Mouse (Mus musculus): ENCODE measurements at regions not wholly inside any gene's neighbourhood (a gene's known extent, or its start where the extent isn't known, plus 50 kb on each side); places are given as distances from the start of the nearest gene placed in this dataset.

GRCm38 (mm10) chr4:47902749-47903148 lies 142.2 kb upstream of the Nr4a3 start:
- peaks cover 4% of the 10 kb centered on the region; the same call in 1 of the 2 replicates for H3K9me3 ChIP-seq (ENCODE audit: low read length)
- no peaks in the 10 kb centered on the region for H3K36me3 ChIP-seq (ENCODE audit: insufficient read depth, low read length)
- H3K27ac ChIP-seq (ENCODE audit: low read length): no peak overlapping the region
- no peak overlapping the region for H3K4me2 ChIP-seq (replicated peaks; ENCODE audit: low read depth, low read length)
- H3K27me3 ChIP-seq (ENCODE audit: insufficient read depth, low read length): no peaks in the 10 kb centered on the region
- H3K9ac ChIP-seq (replicated peaks; ENCODE audit: low read length): no peak overlapping the region
- 90% methylated on average over 12 of the region's 12 CpGs for WGBS
- ATAC-seq (ENCODE audit: low FRiP score, low TSS enrichment): no peak
- no peaks in the 10 kb centered on the region for H3K4me1 ChIP-seq (ENCODE audit: insufficient read depth, low read length)
- H3K4me3 ChIP-seq (ENCODE audit: low read length): no peak overlapping the region

GRCm38 (mm10) chr4:47912259-47912658 lies 132.7 kb upstream of the Nr4a3 start:
- WGBS: 74% methylated on average over 1 of the region's 1 CpGs
- no peak overlapping the region for H3K27ac ChIP-seq (ENCODE audit: low read length)
- H3K36me3 ChIP-seq (ENCODE audit: insufficient read depth, low read length): no peaks in the 10 kb centered on the region
- no peaks in the 10 kb centered on the region for H3K27me3 ChIP-seq (ENCODE audit: insufficient read depth, low read length)
- no peaks in the 10 kb centered on the region for H3K4me1 ChIP-seq (ENCODE audit: insufficient read depth, low read length)
- H3K9ac ChIP-seq (replicated peaks; ENCODE audit: low read length): no peak overlapping the region
- no peak for ATAC-seq (ENCODE audit: low FRiP score, low TSS enrichment)
- H3K9me3 ChIP-seq (ENCODE audit: low read length): peaks cover 6% of the 10 kb centered on the region
- H3K4me3 ChIP-seq (ENCODE audit: low read length): no peak overlapping the region
- H3K4me2 ChIP-seq (replicated peaks; ENCODE audit: low read depth, low read length): no peak overlapping the region

GRCm38 (mm10) chr4:47919576-47919975 lies 125.4 kb upstream of the Nr4a3 start:
- 71% methylated on average over 7 of the region's 7 CpGs for WGBS
- ATAC-seq (ENCODE audit: low FRiP score, low TSS enrichment): no peak
- Histone ChIP-seq H3K4me2 (replicated peaks; ENCODE audit: low read depth, low read length) (no peak overlapping the region), H3K9ac (replicated peaks; ENCODE audit: low read length) (no peak overlapping the region), H3K4me1 (ENCODE audit: insufficient read depth, low read length) (no peaks in the 10 kb centered on the region), H3K27ac (ENCODE audit: low read length) (no peak overlapping the region), H3K36me3 (ENCODE audit: insufficient read depth, low read length) (no peaks in the 10 kb centered on the region), H3K4me3 (ENCODE audit: low read length) (no peak overlapping the region), H3K27me3 (ENCODE audit: insufficient read depth, low read length) (no peaks in the 10 kb centered on the region), H3K9me3 (ENCODE audit: low read length) (no peaks in the 10 kb centered on the region)

GRCm38 (mm10) chr4:47931464-47931863 lies 113.5 kb upstream of the Nr4a3 start:
- H3K4me1 ChIP-seq (ENCODE audit: insufficient read depth, low read length): no peaks in the 10 kb centered on the region
- H3K4me2 ChIP-seq (replicated peaks; ENCODE audit: low read depth, low read length): no peak overlapping the region
- no peaks in the 10 kb centered on the region; the same call in 1 of the 2 replicates for H3K9me3 ChIP-seq (ENCODE audit: low read length)
- 83% methylated on average over 2 of the region's 2 CpGs for WGBS
- H3K27ac ChIP-seq (ENCODE audit: low read length): no peak overlapping the region
- H3K36me3 ChIP-seq (ENCODE audit: insufficient read depth, low read length): no peaks in the 10 kb centered on the region
- no peak for ATAC-seq (ENCODE audit: low FRiP score, low TSS enrichment)
- no peak overlapping the region for H3K9ac ChIP-seq (replicated peaks; ENCODE audit: low read length)
- no peaks in the 10 kb centered on the region for H3K27me3 ChIP-seq (ENCODE audit: insufficient read depth, low read length)
- no peak overlapping the region for H3K4me3 ChIP-seq (ENCODE audit: low read length)

- H3K36me3 ChIP-seq (ENCODE audit: insufficient read depth, low read length): no peaks in the 10 kb centered on the region
- H3K4me3 ChIP-seq (ENCODE audit: low read length): no peak overlapping the region
- H3K9ac ChIP-seq (replicated peaks; ENCODE audit: low read length): no peak overlapping the region
- H3K4me1 ChIP-seq (ENCODE audit: insufficient read depth, low read length): no peaks in the 10 kb centered on the region
- no peak overlapping the region for H3K4me2 ChIP-seq (replicated peaks; ENCODE audit: low read depth, low read length)
- H3K27me3 ChIP-seq (ENCODE audit: insufficient read depth, low read length): no peaks in the 10 kb centered on the region
- 85% methylated on average over 1 of the region's 1 CpGs for WGBS
- ATAC-seq (ENCODE audit: low FRiP score, low TSS enrichment): no peak
- H3K9me3 ChIP-seq (ENCODE audit: low read length): no peaks in the 10 kb centered on the region; the same call in 1 of the 2 replicates
- H3K27ac ChIP-seq (ENCODE audit: low read length): no peak overlapping the region
Observed at GRCm38 (mm10) chr4:47933526-47933925, 111.4 kb upstream of the Nr4a3 start.

- no peaks in the 10 kb centered on the region for H3K27me3 ChIP-seq (ENCODE audit: insufficient read depth, low read length)
- no peak overlapping the region for H3K9ac ChIP-seq (replicated peaks; ENCODE audit: low read length)
- no peak overlapping the region for H3K4me2 ChIP-seq (replicated peaks; ENCODE audit: low read depth, low read length)
- 90% methylated on average over 3 of the region's 3 CpGs for WGBS
- ATAC-seq (ENCODE audit: low FRiP score, low TSS enrichment): no peak
- H3K4me3 ChIP-seq (ENCODE audit: low read length): no peak overlapping the region
- no peaks in the 10 kb centered on the region; the same call in 1 of the 2 replicates for H3K9me3 ChIP-seq (ENCODE audit: low read length)
- no peaks in the 10 kb centered on the region for H3K4me1 ChIP-seq (ENCODE audit: insufficient read depth, low read length)
- no peaks in the 10 kb centered on the region for H3K36me3 ChIP-seq (ENCODE audit: insufficient read depth, low read length)
- no peak overlapping the region for H3K27ac ChIP-seq (ENCODE audit: low read length)
Observed at GRCm38 (mm10) chr4:47935547-47935946, 109.4 kb upstream of the Nr4a3 start.

GRCm38 (mm10) chr4:47936470-47937125 lies 108.4 kb upstream of the Nr4a3 start:
- Histone ChIP-seq H3K27me3 (ENCODE audit: insufficient read depth, low read length) (no peaks in the 10 kb centered on the region), H3K4me1 (ENCODE audit: insufficient read depth, low read length) (no peaks in the 10 kb centered on the region), H3K9me3 (ENCODE audit: low read length) (no peaks in the 10 kb centered on the region; the same call in 1 of the 2 replicates), H3K4me3 (ENCODE audit: low read length) (no peak overlapping the region), H3K36me3 (ENCODE audit: insufficient read depth, low read length) (no peaks in the 10 kb centered on the region), H3K27ac (ENCODE audit: low read length) (no peak overlapping the region), H3K9ac (replicated peaks; ENCODE audit: low read length) (no peak overlapping the region), H3K4me2 (replicated peaks; ENCODE audit: low read depth, low read length) (no peak overlapping the region)
- ATAC-seq (ENCODE audit: low FRiP score, low TSS enrichment): no peak
- 76% methylated on average over 7 of the region's 7 CpGs for WGBS

- no peaks in the 10 kb centered on the region for H3K36me3 ChIP-seq (ENCODE audit: insufficient read depth, low read length)
- H3K9ac ChIP-seq (replicated peaks; ENCODE audit: low read length): no peak overlapping the region
- H3K27ac ChIP-seq (ENCODE audit: low read length): no peak overlapping the region
- ATAC-seq (ENCODE audit: low FRiP score, low TSS enrichment): peak; percentile 46; the same call in 1 of the 2 replicates
- peak overlapping the region; percentile 27 for H3K4me2 ChIP-seq (replicated peaks; ENCODE audit: low read depth, low read length)
- no peak overlapping the region for H3K4me3 ChIP-seq (ENCODE audit: low read length)
- no peaks in the 10 kb centered on the region for H3K27me3 ChIP-seq (ENCODE audit: insufficient read depth, low read length)
- no peaks in the 10 kb centered on the region for H3K9me3 ChIP-seq (ENCODE audit: low read length)
- WGBS: 37% methylated on average over 16 of the region's 16 CpGs
- H3K4me1 ChIP-seq (ENCODE audit: insufficient read depth, low read length): peaks cover 8% of the 10 kb centered on the region
Observed at GRCm38 (mm10) chr4:47947869-47948573, 96.9 kb upstream of the Nr4a3 start.

GRCm38 (mm10) chr4:47948789-47949188 lies 96.2 kb upstream of the Nr4a3 start:
- Histone ChIP-seq H3K36me3 (ENCODE audit: insufficient read depth, low read length) (no peaks in the 10 kb centered on the region), H3K27me3 (ENCODE audit: insufficient read depth, low read length) (no peaks in the 10 kb centered on the region), H3K4me3 (ENCODE audit: low read length) (no peak overlapping the region), H3K9me3 (ENCODE audit: low read length) (no peaks in the 10 kb centered on the region), H3K4me1 (ENCODE audit: insufficient read depth, low read length) (peaks cover 8% of the 10 kb centered on the region), H3K9ac (replicated peaks; ENCODE audit: low read length) (no peak overlapping the region), H3K27ac (ENCODE audit: low read length) (no peak overlapping the region), H3K4me2 (replicated peaks; ENCODE audit: low read depth, low read length) (peak overlapping the region; percentile 27)
- WGBS: 34% methylated on average over 8 of the region's 8 CpGs
- no peak for ATAC-seq (ENCODE audit: low FRiP score, low TSS enrichment)
